Mouse (Mus musculus) hindbrain, embryonic 11.5 days (tissue): Measurements from ENCODE around the gene Tspan9. TPM values are rescaled to one million over a fixed set of nuclear protein-coding genes. Genes with fewer than 3 reads are reported as not detected.

Source experiments
- ATAC-seq: fragments of 200-750 bp; cut with Nextera tagmentation; 2 replicates; pipeline ENCODE4 v1.8.0; 2017; ENCODE audit warnings: mild to moderate bottlenecking, moderate TSS enrichment, moderate library complexity; ENCODE audit not compliant: low FRiP score
- DNase-seq: peaks from one replicate; pipeline ENCODE4 v3.0.0-alpha.2; 2015; ENCODE audit warnings: low spot score
- H3K27ac ChIP-seq: fragments of 300-500 bp; sonication (generic); 2 replicates; pipeline ENCODE4 v1.5.1; 2014; ENCODE audit warnings: mild to moderate bottlenecking, low read depth, low read length
- H3K27me3 ChIP-seq: fragments of 300-500 bp; sonication (generic); 2 replicates; pipeline ENCODE4 v1.6.1; 2014; ENCODE audit warnings: mild to moderate bottlenecking, low read length, moderate library complexity, mixed read lengths; ENCODE audit not compliant: control insufficient read depth, insufficient read depth
- H3K36me3 ChIP-seq: fragments of 300-500 bp; sonication (generic); 2 replicates; pipeline ENCODE4 v1.6.1; 2014; ENCODE audit warnings: mild to moderate bottlenecking, low read length, moderate library complexity, mixed read lengths; ENCODE audit not compliant: control insufficient read depth, insufficient read depth
- H3K4me1 ChIP-seq: fragments of 300-500 bp; sonication (generic); replicated peaks from 2 replicates; pipeline ENCODE4 v1.6.1; 2014; ENCODE audit warnings: low read length, mixed read lengths; ENCODE audit not compliant: control insufficient read depth, insufficient read depth
- H3K4me2 ChIP-seq: fragments of 300-500 bp; sonication (generic); replicated peaks from 2 replicates; pipeline ENCODE4 v1.6.1; 2014; ENCODE audit warnings: mild to moderate bottlenecking, low read depth, low read length
- H3K4me3 ChIP-seq: fragments of 300-500 bp; sonication (generic); 2 replicates; pipeline ENCODE4 v1.5.1; 2014; ENCODE audit warnings: low read depth, low read length
- H3K9ac ChIP-seq: fragments of 300-500 bp; sonication (generic); 2 replicates; pipeline ENCODE4 v1.6.1; 2014; ENCODE audit warnings: low read depth, low read length
- H3K9me3 ChIP-seq: fragments of 300-500 bp; sonication (generic); 2 replicates; pipeline ENCODE4 v1.6.1; 2016; ENCODE audit warnings: low read length; ENCODE audit not compliant: control insufficient read depth
- WGBS: fragments of 180-500 bp; shearing (Covaris S2); extraction: QIAGEN DNeasy Blood & Tissue Kit; methylation state at CpG from one replicate; pipeline ENCODE4 v1.1.7; 2014; 5-methylcytosine and 5-hydroxymethylcytosine counted together
- polyA plus RNA-seq: library from polyadenylated mRNA; unstranded; fragments of >200 nt; fragmentation: Nextera tagmentation; extraction: Ambion mirVana; gene quantifications from 2 replicates; pipeline ENCODE4 v1.2.1, GENCODE M21; 2014

Tspan9 gene
- polyA plus RNA-seq, 1 experiment from 2014 or later, result 46.2 TPM

GRCm38 (mm10) chr6:128083305-128083704 lies 60.1 kb downstream of the Tspan9 start:
- WGBS, result 90% methylated on average over 11 of the region's 11 CpGs
- no peaks in the 10 kb centered on the region for H3K36me3 ChIP-seq
- no peak overlapping the region for H3K4me2 ChIP-seq
- DNase-seq, result no peak
- H3K27ac ChIP-seq, result no peak overlapping the region
- H3K9me3 ChIP-seq, result no peaks in the 10 kb centered on the region
- no peak overlapping the region for H3K4me3 ChIP-seq
- H3K4me1 ChIP-seq, result no peaks in the 10 kb centered on the region
- no peak overlapping the region for H3K9ac ChIP-seq
- H3K27me3 ChIP-seq, result no peaks in the 10 kb centered on the region
- no peak for ATAC-seq

- no peaks in the 10 kb centered on the region for H3K36me3 ChIP-seq
- H3K9me3 ChIP-seq, result no peaks in the 10 kb centered on the region
- H3K4me1 ChIP-seq, result no peaks in the 10 kb centered on the region
- no peak overlapping the region for H3K27ac ChIP-seq
- no peak for ATAC-seq
- H3K4me2 ChIP-seq, result no peak overlapping the region
- no peaks in the 10 kb centered on the region for H3K27me3 ChIP-seq
- H3K4me3 ChIP-seq, result no peak overlapping the region
- 78% methylated on average over 5 of the region's 5 CpGs for WGBS
- no peak overlapping the region for H3K9ac ChIP-seq
- no peak for DNase-seq
Measured at GRCm38 (mm10) chr6:128081781-128082180, 61.6 kb downstream of the Tspan9 start.

GRCm38 (mm10) chr6:128081293-128081692 lies 62.1 kb downstream of the Tspan9 start:
- Histone ChIP-seq H3K4me1 (no peaks in the 10 kb centered on the region), H3K4me2 (no peak overlapping the region), H3K9ac (no peak overlapping the region), H3K9me3 (no peaks in the 10 kb centered on the region), H3K27ac (no peak overlapping the region), H3K4me3 (no peak overlapping the region), H3K36me3 (no peaks in the 10 kb centered on the region), H3K27me3 (no peaks in the 10 kb centered on the region)
- WGBS, result 83% methylated on average over 8 of the region's 8 CpGs
- DNase-seq (no peak), ATAC-seq (no peak)

GRCm38 (mm10) chr6:128079576-128080224 lies 63.7 kb downstream of the Tspan9 start:
- DNase-seq, result no peak
- Histone ChIP-seq H3K36me3 (no peaks in the 10 kb centered on the region), H3K4me3 (no peak overlapping the region), H3K4me2 (no peak overlapping the region), H3K9ac (no peak overlapping the region), H3K27ac (no peak overlapping the region), H3K4me1 (no peaks in the 10 kb centered on the region), H3K9me3 (no peaks in the 10 kb centered on the region), H3K27me3 (no peaks in the 10 kb centered on the region)
- 75% methylated on average over 9 of the region's 9 CpGs for WGBS
- no peak for ATAC-seq

- DNase-seq (no peak), ATAC-seq (no peak)
- Histone ChIP-seq H3K9ac (no peak overlapping the region), H3K4me3 (no peak overlapping the region), H3K4me1 (no peaks in the 10 kb centered on the region), H3K9me3 (no peaks in the 10 kb centered on the region), H3K36me3 (no peaks in the 10 kb centered on the region), H3K27me3 (no peaks in the 10 kb centered on the region), H3K4me2 (no peak overlapping the region), H3K27ac (no peak overlapping the region)
- 42% methylated on average over 4 of the region's 4 CpGs for WGBS
Measured at GRCm38 (mm10) chr6:128078508-128078907, 64.9 kb downstream of the Tspan9 start.

- no peaks in the 10 kb centered on the region for H3K4me1 ChIP-seq
- H3K27ac ChIP-seq, result no peak overlapping the region
- no peaks in the 10 kb centered on the region for H3K9me3 ChIP-seq
- 83% methylated on average over 21 of the region's 21 CpGs for WGBS
- H3K27me3 ChIP-seq, result no peaks in the 10 kb centered on the region
- no peak overlapping the region for H3K4me2 ChIP-seq
- ATAC-seq, result no peak
- H3K9ac ChIP-seq, result no peak overlapping the region
- no peak for DNase-seq
- no peaks in the 10 kb centered on the region for H3K36me3 ChIP-seq
- no peak overlapping the region for H3K4me3 ChIP-seq
Measured at GRCm38 (mm10) chr6:128076104-128077020, 67.0 kb downstream of the Tspan9 start.

- 71% methylated on average over 5 of the region's 5 CpGs for WGBS
- no peak for ATAC-seq
- no peak overlapping the region for H3K4me3 ChIP-seq
Measured at GRCm38 (mm10) chr6:128075453-128076003, 67.9 kb downstream of the Tspan9 start.

GRCm38 (mm10) chr6:128070921-128071558 lies 72.4 kb downstream of the Tspan9 start:
- Histone ChIP-seq H3K27me3 (no peaks in the 10 kb centered on the region), H3K9ac (no peak overlapping the region), H3K36me3 (no peaks in the 10 kb centered on the region), H3K4me3 (no peak overlapping the region), H3K4me1 (no peaks in the 10 kb centered on the region), H3K4me2 (no peak overlapping the region), H3K9me3 (no peaks in the 10 kb centered on the region), H3K27ac (no peak overlapping the region)
- DNase-seq, result no peak
- no peak for ATAC-seq
- 82% methylated on average over 12 of the region's 12 CpGs for WGBS

More at GRCm38 (mm10) chr6:128075453-128076003, 67.9 kb downstream of the Tspan9 start:
- H3K9ac ChIP-seq, result no peak overlapping the region
- H3K27ac ChIP-seq, result no peak overlapping the region
- no peak overlapping the region for H3K4me2 ChIP-seq
- H3K27me3 ChIP-seq, result no peaks in the 10 kb centered on the region
- no peaks in the 10 kb centered on the region for H3K4me1 ChIP-seq
- no peaks in the 10 kb centered on the region for H3K9me3 ChIP-seq
- no peak for DNase-seq
- H3K36me3 ChIP-seq, result no peaks in the 10 kb centered on the region
